Comparison of ENCODE assay signal across 16 mouse cellular contexts in the genomic region with DNA sequence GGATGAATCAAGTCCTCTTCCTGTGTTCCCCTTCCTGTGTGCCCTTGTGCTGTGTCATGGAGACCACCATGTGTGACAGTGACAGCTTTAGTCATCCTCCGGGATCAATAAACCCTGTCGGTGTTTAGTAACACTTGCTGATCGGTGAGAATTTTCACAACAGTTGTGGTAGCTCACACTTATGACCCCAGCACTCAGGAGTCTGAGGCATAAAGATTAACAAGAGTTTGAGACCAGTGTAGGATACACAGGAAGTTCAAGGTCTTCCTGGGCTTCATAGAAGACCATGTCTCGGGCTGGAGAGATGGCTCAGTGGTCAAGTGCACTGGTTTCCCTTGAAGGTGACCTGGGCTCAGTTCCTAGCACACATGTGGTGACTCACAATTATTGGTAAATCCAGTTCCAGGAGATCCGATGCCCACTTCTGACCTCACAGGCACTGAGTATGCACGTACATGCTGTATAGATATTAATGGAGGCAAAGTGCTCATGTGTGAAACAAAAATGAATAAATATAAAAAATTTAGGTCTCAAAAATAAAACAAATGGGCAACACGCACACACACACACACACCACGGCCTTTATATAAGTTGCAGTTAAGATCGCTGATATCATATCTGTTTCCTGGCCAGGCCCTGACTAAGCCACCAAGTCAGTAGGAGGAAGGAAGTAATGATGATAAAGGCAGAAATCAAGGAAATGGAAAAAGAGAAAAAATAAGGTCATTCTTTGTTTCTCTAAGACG. TPM values are rescaled to one million over a fixed set of nuclear protein-coding genes. Genes with fewer than 3 reads are reported as not detected.
DNase-seq lines count a peak whose midpoint lies in the region; ATAC-seq and TF ChIP-seq lines count a peak whose summit lies in the region.
"Had no signal": no experiment of that assay in that cellular context is flagged by ENCODE, and none has a peak within 500 bp of the region (broad histone marks: within the 10 kb centered on the region; RNA-seq: fewer than 3 reads in every experiment).

No protein-coding gene starts in this region.

- TF ChIP-seq POLR2A in thymus, adult 2 months (IDR thresholded peaks at IDR 0.05; ENCODE audit: control insufficient read depth, extremely low read depth, insufficient read depth, low read length, poor library complexity), result no peak

- H3K4me1 ChIP-seq in heart, embryonic 11.5 days (ENCODE audit: control insufficient read depth, insufficient read depth, low read length), result peaks cover 14% of the 10 kb centered on the region
- peaks cover 54% of the 10 kb centered on the region for H3K4me1 ChIP-seq in thymus, adult 2 months (replicated peaks; ENCODE audit: control insufficient read depth, insufficient read depth, low read length)
- H3K4me1 ChIP-seq in forebrain, embryonic 13.5 days, result peaks cover 4% of the 10 kb centered on the region; the same call in 1 of the 2 replicates
- H3K4me1 ChIP-seq in forebrain, embryonic 16.5 days (replicated peaks; ENCODE audit: control insufficient read depth, insufficient read depth, low read length), result peaks cover 2% of the 10 kb centered on the region; the same call in 1 of the 2 replicates

- no peak overlapping the region for H3K4me3 ChIP-seq in heart, embryonic 11.5 days (ENCODE audit: low read depth, low read length)
- no peak overlapping the region for H3K4me3 ChIP-seq in thymus, adult 2 months (ENCODE audit: control insufficient read depth, insufficient read depth, low read length)
- no peak overlapping the region for H3K4me3 ChIP-seq in forebrain, embryonic 13.5 days
- H3K4me3 ChIP-seq in forebrain, embryonic 16.5 days (replicated peaks; ENCODE audit: low read length), result no peak overlapping the region
- H3K4me3 ChIP-seq: hindbrain, embryonic 13.5 days; midbrain, embryonic 15.5 days had no signal

- 70% methylated on average over 10 of the region's 10 CpGs for WGBS in heart, embryonic 11.5 days (ENCODE audit: insufficient replicate concordance)
- whole genome bisulfite sequencing in thymus, adult 2 months, result 41% methylated on average over 10 of the region's 10 CpGs
- 93% methylated on average over 10 of the region's 10 CpGs for WGBS in forebrain, embryonic 13.5 days
- WGBS in forebrain, embryonic 16.5 days, result 94% methylated on average over 10 of the region's 10 CpGs

- H3K4me2 ChIP-seq in heart, embryonic 11.5 days, result no peak overlapping the region
- no peak overlapping the region for H3K4me2 ChIP-seq in forebrain, embryonic 13.5 days
- no peak overlapping the region for H3K4me2 ChIP-seq in forebrain, embryonic 16.5 days (ENCODE audit: low read length)
- H3K4me2 ChIP-seq: hindbrain, embryonic 13.5 days; midbrain, embryonic 15.5 days had no signal

- TF ChIP-seq CTCF in thymus, adult 2 months (IDR thresholded peaks at IDR 0.05; ENCODE audit: borderline replicate concordance, control insufficient read depth, extremely low read depth, insufficient read depth, low read length, poor library complexity), result no peak

- no peaks in the 10 kb centered on the region for H3K9me3 ChIP-seq in heart, embryonic 11.5 days (replicated peaks; ENCODE audit: control insufficient read depth, low read length)
- H3K9me3 ChIP-seq in forebrain, embryonic 13.5 days (replicated peaks), result no peaks in the 10 kb centered on the region
- H3K9me3 ChIP-seq in forebrain, embryonic 16.5 days (ENCODE audit: control insufficient read depth, low read length), result no peaks in the 10 kb centered on the region
- H3K9me3 ChIP-seq: hindbrain, embryonic 13.5 days; midbrain, embryonic 15.5 days had no signal

- no peak overlapping the region for H3K9ac ChIP-seq in heart, embryonic 11.5 days (ENCODE audit: low read depth, low read length)
- H3K9ac ChIP-seq in forebrain, embryonic 13.5 days, result no peak overlapping the region
- H3K9ac ChIP-seq in forebrain, embryonic 16.5 days (replicated peaks; ENCODE audit: low read depth, low read length), result no peak overlapping the region
- H3K9ac ChIP-seq: hindbrain, embryonic 13.5 days; midbrain, embryonic 15.5 days had no signal

- no peaks in the 10 kb centered on the region for H3K27me3 ChIP-seq in heart, embryonic 11.5 days (ENCODE audit: control insufficient read depth, insufficient read depth, low read length)
- no peaks in the 10 kb centered on the region for H3K27me3 ChIP-seq in thymus, adult 2 months (ENCODE audit: control insufficient read depth, insufficient read depth, low read length)
- 0 out of 2 replicates have a peak, but pooled peaks cover 1% of the 10 kb centered on the region for H3K27me3 ChIP-seq in forebrain, embryonic 13.5 days
- H3K27me3 ChIP-seq in forebrain, embryonic 16.5 days (replicated peaks; ENCODE audit: control insufficient read depth, insufficient read depth, low read length), result no peaks in the 10 kb centered on the region
- H3K27me3 ChIP-seq: midbrain, embryonic 15.5 days had no signal

- ATAC-seq in heart, embryonic 11.5 days (replicated peaks; ENCODE audit: insufficient number of reproducible peaks, low FRiP score, low TSS enrichment), result no peak
- peak; percentile 67 for ATAC-seq in inflammation-experienced regulatory T-cells, adult 6 months
- ATAC-seq in forebrain, embryonic 13.5 days, result no peak
- no peak for ATAC-seq in forebrain, embryonic 16.5 days
- ATAC-seq: forebrain, embryonic 14.5 days; midbrain, embryonic 15.5 days had no signal

- no peaks in the 10 kb centered on the region for H3K36me3 ChIP-seq in heart, embryonic 11.5 days (ENCODE audit: control insufficient read depth, insufficient read depth, low read length)
- H3K36me3 ChIP-seq in thymus, adult 2 months (ENCODE audit: control insufficient read depth, insufficient read depth, low read length), result no peaks in the 10 kb centered on the region
- H3K36me3 ChIP-seq in forebrain, embryonic 13.5 days (ENCODE audit: poor library complexity, severe bottlenecking), result no peaks in the 10 kb centered on the region
- no peaks in the 10 kb centered on the region for H3K36me3 ChIP-seq in forebrain, embryonic 16.5 days (ENCODE audit: control insufficient read depth, insufficient read depth)
- H3K36me3 ChIP-seq: hindbrain, embryonic 13.5 days; midbrain, embryonic 15.5 days had no signal

- peak; percentile 91 for DNase-seq in heart, adult 11 months
- no peak for DNase-seq in thymus, adult 2 months
- DNase-seq in thymus, adult 18-20 months, result no peak
- DNase-seq in ovary, postnatal 14 days (ENCODE audit: low spot score), result no peak
- DNase-seq: cerebellum, adult 9-11 months; kidney, adult 18-20 months; kidney, postnatal 10 days; right cerebral cortex, adult 18-20 months; thymus, postnatal 25 days had no signal

- H3K27ac ChIP-seq in heart, embryonic 11.5 days (ENCODE audit: low read depth, low read length), result no peak overlapping the region
- H3K27ac ChIP-seq in thymus, adult 2 months (ENCODE audit: control insufficient read depth, insufficient read depth, low read length), result peak overlapping the region; percentile 63; the same call in 1 of the 2 replicates
- no peak overlapping the region for H3K27ac ChIP-seq in forebrain, embryonic 13.5 days
- no peak overlapping the region for H3K27ac ChIP-seq in forebrain, embryonic 16.5 days (ENCODE audit: low read length)
- H3K27ac ChIP-seq: hindbrain, embryonic 13.5 days; midbrain, embryonic 15.5 days had no signal

RNA-seq across cellular contexts. Expression of a gene that starts 43.1 kb away (rescaled TPM):
- 78.9 and 104 TPM in 2 replicates for polyA plus RNA-seq in heart, embryonic 11.5 days (2014; fragmentation: Nextera tagmentation; extraction: Ambion mirVana)
- polyA plus RNA-seq in thymus, adult 2 months (2012; rRNA removed), result 113 and 139 TPM in 2 replicates
- polyA plus RNA-seq in inflammation-experienced regulatory T-cells, adult 6 months (2017; shearing (Covaris generic)), result 100 to 1,000 TPM; 313 to 340 (median 332) TPM
- polyA plus RNA-seq in forebrain, embryonic 13.5 days (2015; fragmentation: Nextera tagmentation; extraction: Ambion mirVana), result 142 and 148 TPM in 2 replicates
- 120 and 128 TPM in 2 replicates for polyA plus RNA-seq in forebrain, embryonic 16.5 days (2015; fragmentation: Nextera tagmentation; extraction: Ambion mirVana)
